Mouse (Mus musculus) kidney, embryonic 15.5 days (tissue): Measurements from ENCODE around the gene Kctd3. TPM values are rescaled to one million over a fixed set of nuclear protein-coding genes. Genes with fewer than 3 reads are reported as not detected.
"Not testable (repeated sequence)": the region's sequence is repeated elsewhere in the genome, so short reads cannot be mapped to it uniquely, and the experiment has no call there.

Experiments used
- ATAC-seq: fragments of 200-750 bp; cut with Nextera tagmentation; replicated peaks from 2 replicates; pipeline ENCODE4 v1.8.0; 2017; ENCODE audit warnings: moderate TSS enrichment; ENCODE audit not compliant: low FRiP score
- H3K27ac ChIP-seq: fragments of 300-500 bp; sonication (generic); 2 replicates; pipeline ENCODE4 v1.5.1; 2015; ENCODE audit warnings: mild to moderate bottlenecking, inconsistent platforms
- H3K27me3 ChIP-seq: fragments of 300-500 bp; sonication (generic); 2 replicates; pipeline ENCODE4 v1.6.1; 2015; ENCODE audit warnings: inconsistent platforms
- H3K36me3 ChIP-seq: fragments of 300-500 bp; sonication (generic); 2 replicates; pipeline ENCODE4 v1.6.1; 2015; ENCODE audit warnings: inconsistent platforms
- H3K4me1 ChIP-seq: fragments of 300-500 bp; sonication (generic); 2 replicates; pipeline ENCODE4 v1.6.1; 2015; ENCODE audit warnings: inconsistent platforms
- H3K4me2 ChIP-seq: fragments of 300-500 bp; sonication (generic); 2 replicates; pipeline ENCODE4 v1.6.1; 2015; ENCODE audit warnings: moderate library complexity, mild to moderate bottlenecking, inconsistent platforms
- H3K4me3 ChIP-seq: fragments of 300-500 bp; sonication (generic); replicated peaks from 2 replicates; pipeline ENCODE4 v1.5.1; 2015; ENCODE audit warnings: mild to moderate bottlenecking, inconsistent platforms
- H3K9ac ChIP-seq: fragments of 300-500 bp; sonication (generic); 2 replicates; pipeline ENCODE4 v1.6.1; 2015; ENCODE audit warnings: mild to moderate bottlenecking, inconsistent platforms
- H3K9me3 ChIP-seq: fragments of 300-500 bp; sonication (generic); replicated peaks from 2 replicates; pipeline ENCODE4 v1.6.1; 2016; ENCODE audit warnings: inconsistent platforms
- WGBS: fragments of 180-500 bp; shearing (Covaris S2); methylation state at CpG from one replicate; pipeline ENCODE4 v1.1.7; 2015; ENCODE audit warnings: mixed read lengths; 5-methylcytosine and 5-hydroxymethylcytosine counted together
- polyA plus RNA-seq: library from polyadenylated mRNA; unstranded; fragments of >200 nt; fragmentation: Nextera tagmentation; extraction: Ambion mirVana; gene quantifications from 2 replicates; pipeline ENCODE4 v1.2.1, GENCODE M21; 2015

Gene Kctd3
- polyA plus RNA-seq, 1 experiment from 2014 or later: 29.0 TPM

DNA sequence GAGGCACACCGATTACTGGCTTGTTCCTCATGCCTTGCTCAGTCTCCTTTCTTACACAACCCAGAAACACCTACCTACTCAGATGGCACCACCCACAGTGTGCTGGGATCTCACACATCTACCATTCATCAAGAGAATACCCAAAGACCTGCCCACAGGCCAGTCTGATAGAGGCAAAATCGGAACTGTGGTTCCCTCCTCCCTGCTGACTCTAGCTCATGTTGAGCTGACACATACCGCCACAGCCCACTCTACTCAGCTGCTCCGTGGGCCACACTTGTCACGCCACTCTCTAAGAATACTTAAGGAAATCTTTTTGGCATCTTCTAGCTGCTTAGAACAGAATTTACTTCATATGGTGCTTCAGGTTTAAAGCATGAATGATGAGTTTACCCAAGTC lies 31.7 kb upstream of the Kctd3 start:
- H3K4me1 ChIP-seq: no peaks in the 10 kb centered on the region
- no peak overlapping the region for H3K4me3 ChIP-seq
- WGBS: 94% methylated on average over 5 of the region's 5 CpGs
- H3K9me3 ChIP-seq: no peaks in the 10 kb centered on the region
- no peaks in the 10 kb centered on the region for H3K36me3 ChIP-seq
- H3K27me3 ChIP-seq: no peaks in the 10 kb centered on the region
- no peak overlapping the region for H3K4me2 ChIP-seq
- ATAC-seq: no peak
- H3K9ac ChIP-seq: no peak overlapping the region
- H3K27ac ChIP-seq: no peak overlapping the region

DNA sequence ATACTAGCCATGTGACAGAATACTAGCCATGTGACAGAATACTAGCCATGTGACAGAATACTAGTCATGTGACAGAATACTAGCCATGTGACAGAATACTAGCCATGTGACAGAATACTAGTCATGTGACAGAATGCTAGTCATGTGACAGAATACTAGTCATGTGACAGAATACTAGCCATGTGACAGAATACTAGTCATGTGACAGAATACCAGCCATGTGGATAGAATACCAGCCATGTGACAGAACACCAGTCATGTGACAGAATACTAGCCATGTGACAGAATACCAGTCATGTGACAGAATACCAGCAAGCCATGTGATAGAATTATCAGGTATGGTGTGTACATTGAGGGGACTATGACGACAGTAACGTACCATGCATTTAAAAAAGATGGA lies 25.2 kb upstream of the Kctd3 start:
- not testable (repeated sequence) for H3K27me3 ChIP-seq, H3K4me1 ChIP-seq, H3K27ac ChIP-seq, H3K9me3 ChIP-seq, H3K4me2 ChIP-seq, H3K9ac ChIP-seq, ATAC-seq, H3K36me3 ChIP-seq, H3K4me3 ChIP-seq
- 97% methylated on average over 2 of the region's 2 CpGs for WGBS

GRCm38 (mm10) chr1:189030975-189031374 lies 23.3 kb upstream of the Kctd3 start:
- Histone ChIP-seq H3K36me3 (no peaks in the 10 kb centered on the region), H3K27me3 (no peaks in the 10 kb centered on the region), H3K4me3 (no peak overlapping the region), H3K9me3 (no peaks in the 10 kb centered on the region), H3K4me2 (no peak overlapping the region), H3K4me1 (no peaks in the 10 kb centered on the region), H3K27ac (no peak overlapping the region), H3K9ac (no peak overlapping the region)
- no peak for ATAC-seq
- WGBS: 80% methylated on average over 7 of the region's 7 CpGs

DNA sequence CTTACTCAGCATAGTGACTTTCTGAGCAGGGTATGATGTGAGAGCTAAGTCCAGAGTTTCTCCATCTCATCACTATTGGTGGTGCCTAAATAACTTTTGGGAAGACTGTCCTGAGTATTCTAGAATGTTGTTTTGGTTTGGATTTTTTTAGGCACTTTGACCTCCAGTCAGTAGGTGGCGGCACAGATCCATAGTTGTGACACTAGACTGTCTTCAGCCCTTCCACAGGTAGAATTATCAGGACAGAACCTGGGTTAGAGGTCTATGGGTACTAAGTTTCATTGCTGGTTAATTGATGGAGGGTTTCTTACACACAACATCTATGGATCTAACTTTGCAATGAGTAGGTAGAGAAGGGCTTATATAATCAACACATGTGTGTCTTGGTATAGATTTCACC lies 20.6 kb upstream of the Kctd3 start:
- WGBS: 47% methylated on average over 1 of the region's 1 CpGs
- Histone ChIP-seq H3K4me3 (no peak overlapping the region), H3K4me2 (no peak overlapping the region), H3K36me3 (no peaks in the 10 kb centered on the region), H3K27ac (no peak overlapping the region), H3K9ac (no peak overlapping the region), H3K27me3 (no peaks in the 10 kb centered on the region), H3K4me1 (no peaks in the 10 kb centered on the region), H3K9me3 (no peaks in the 10 kb centered on the region)
- no peak for ATAC-seq

- 52% methylated on average over 8 of the region's 8 CpGs for WGBS
- Histone ChIP-seq H3K4me2 (peak overlapping the region; percentile 17; the same call in 1 of the 2 replicates), H3K9me3 (no peaks in the 10 kb centered on the region), H3K36me3 (no peaks in the 10 kb centered on the region), H3K27ac (no peak overlapping the region), H3K4me1 (no peaks in the 10 kb centered on the region), H3K4me3 (no peak overlapping the region), H3K9ac (no peak overlapping the region), H3K27me3 (no peaks in the 10 kb centered on the region)
- no peak for ATAC-seq
Observed at GRCm38 (mm10) chr1:189026885-189027284, 19.2 kb upstream of the Kctd3 start.

GRCm38 (mm10) chr1:189023701-189024080 lies 16.1 kb upstream of the Kctd3 start:
- WGBS: 77% methylated on average over 1 of the region's 1 CpGs
- Histone ChIP-seq H3K27me3 (no peaks in the 10 kb centered on the region), H3K27ac (no peak overlapping the region), H3K36me3 (no peaks in the 10 kb centered on the region), H3K9ac (no peak overlapping the region), H3K4me1 (no peaks in the 10 kb centered on the region), H3K9me3 (no peaks in the 10 kb centered on the region), H3K4me3 (no peak overlapping the region), H3K4me2 (no peak overlapping the region)
- no peak for ATAC-seq

DNA sequence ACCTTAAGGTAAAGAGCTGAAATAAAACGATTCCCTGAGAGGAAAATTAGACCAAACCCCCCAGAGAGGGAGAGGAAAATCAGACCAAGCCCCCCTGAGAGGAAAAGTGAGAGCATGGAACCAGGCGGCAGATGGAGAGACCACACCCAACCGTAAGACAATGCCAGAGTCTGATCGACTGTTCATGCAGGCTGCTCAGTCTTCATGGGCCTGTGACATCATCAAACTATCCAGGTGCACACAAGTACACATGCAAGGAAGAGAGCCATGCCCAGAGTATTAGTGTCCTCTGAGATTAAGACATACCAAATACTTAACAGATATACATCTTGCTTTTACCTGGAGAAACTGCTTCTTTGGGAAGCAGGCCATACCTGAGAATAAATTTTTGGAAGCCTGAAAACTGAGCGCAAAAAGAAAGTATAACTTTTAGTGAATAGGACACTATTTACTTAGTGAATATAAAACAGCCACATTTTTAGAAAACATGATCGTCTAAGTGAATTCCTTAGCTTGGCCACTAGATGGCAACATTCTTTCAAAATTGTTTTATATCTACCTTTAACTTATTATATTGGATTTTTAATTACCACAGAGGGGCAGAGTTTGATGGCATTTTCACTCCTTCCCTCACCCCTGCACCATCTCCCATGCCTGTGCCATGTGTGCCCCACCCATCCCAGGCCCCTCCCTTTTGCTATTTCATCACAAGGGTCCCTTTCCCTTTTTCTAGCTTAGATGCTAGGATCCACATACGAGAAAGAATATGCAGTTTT lies 15.5 kb upstream of the Kctd3 start:
- H3K4me3 ChIP-seq: no peak overlapping the region
- no peaks in the 10 kb centered on the region for H3K9me3 ChIP-seq
- peak; percentile 52; the same call in 1 of the 2 replicates for ATAC-seq

DNA sequence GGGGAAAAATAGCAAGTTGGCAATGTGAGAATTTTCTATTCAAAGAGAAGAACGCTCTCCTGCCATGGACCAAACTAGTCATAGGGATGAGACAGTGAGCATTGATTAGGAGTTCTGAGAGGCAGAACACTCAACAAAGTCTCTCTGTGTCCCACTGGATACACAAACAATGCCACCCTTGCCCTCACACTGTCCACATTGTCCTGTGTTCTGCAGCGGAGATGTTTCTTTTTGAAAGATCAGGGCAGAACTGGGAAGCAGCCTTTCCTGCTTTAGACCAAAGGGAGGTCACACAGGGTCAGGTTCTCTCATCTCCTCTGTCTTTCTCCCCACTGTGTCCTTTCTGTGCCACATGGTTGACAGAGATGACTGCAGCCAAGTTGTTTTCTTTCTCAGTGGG lies 7.7 kb upstream of the Kctd3 start:
- Histone ChIP-seq H3K9ac (no peak overlapping the region), H3K4me1 (peaks cover 17% of the 10 kb centered on the region), H3K36me3 (no peaks in the 10 kb centered on the region), H3K4me3 (no peak overlapping the region), H3K27me3 (0 out of 2 replicates have a peak, but pooled peaks cover 3% of the 10 kb centered on the region), H3K4me2 (no peak overlapping the region), H3K27ac (no peak overlapping the region), H3K9me3 (no peaks in the 10 kb centered on the region)
- ATAC-seq: no peak
- WGBS: 79% methylated on average over 2 of the region's 2 CpGs

More for the DNA sequence above, 15.5 kb upstream of the Kctd3 start:
- Histone ChIP-seq H3K27ac (no peak overlapping the region), H3K36me3 (no peaks in the 10 kb centered on the region), H3K9ac (no peak overlapping the region), H3K27me3 (no peaks in the 10 kb centered on the region), H3K4me2 (no peak overlapping the region), H3K4me1 (no peaks in the 10 kb centered on the region)
- WGBS: 49% methylated on average over 7 of the region's 7 CpGs

DNA sequence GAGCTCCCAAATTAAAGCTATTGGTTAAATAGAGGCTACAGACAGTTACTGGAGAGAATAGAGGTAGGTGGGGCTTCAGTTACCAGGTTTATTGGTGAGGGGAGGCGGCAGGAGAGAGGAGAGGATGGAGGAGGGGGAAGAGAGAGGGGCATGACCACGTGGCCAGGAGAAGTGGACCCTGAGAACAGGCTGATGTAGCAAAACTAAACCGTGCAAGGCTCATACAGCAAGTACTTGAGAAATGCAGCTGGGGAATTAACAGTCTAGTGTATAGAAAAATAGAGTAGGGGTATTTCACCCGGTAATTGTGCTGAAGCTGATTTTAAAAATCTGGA lies 5.9 kb upstream of the Kctd3 start:
- H3K9me3 ChIP-seq: no peaks in the 10 kb centered on the region
- H3K4me3 ChIP-seq: peak overlapping the region; percentile 5; the same call in 1 of the 2 replicates
- H3K9ac ChIP-seq: no peak overlapping the region
- peaks cover 17% of the 10 kb centered on the region for H3K4me1 ChIP-seq
- H3K27ac ChIP-seq: no peak overlapping the region
- 0 out of 2 replicates have a peak, but pooled peaks cover 3% of the 10 kb centered on the region for H3K27me3 ChIP-seq
- peak overlapping the region; percentile 51 for H3K4me2 ChIP-seq
- peak; percentile 47; the same call in 1 of the 2 replicates for ATAC-seq
- no peaks in the 10 kb centered on the region for H3K36me3 ChIP-seq
- WGBS: 5% methylated on average over 4 of the region's 4 CpGs

DNA sequence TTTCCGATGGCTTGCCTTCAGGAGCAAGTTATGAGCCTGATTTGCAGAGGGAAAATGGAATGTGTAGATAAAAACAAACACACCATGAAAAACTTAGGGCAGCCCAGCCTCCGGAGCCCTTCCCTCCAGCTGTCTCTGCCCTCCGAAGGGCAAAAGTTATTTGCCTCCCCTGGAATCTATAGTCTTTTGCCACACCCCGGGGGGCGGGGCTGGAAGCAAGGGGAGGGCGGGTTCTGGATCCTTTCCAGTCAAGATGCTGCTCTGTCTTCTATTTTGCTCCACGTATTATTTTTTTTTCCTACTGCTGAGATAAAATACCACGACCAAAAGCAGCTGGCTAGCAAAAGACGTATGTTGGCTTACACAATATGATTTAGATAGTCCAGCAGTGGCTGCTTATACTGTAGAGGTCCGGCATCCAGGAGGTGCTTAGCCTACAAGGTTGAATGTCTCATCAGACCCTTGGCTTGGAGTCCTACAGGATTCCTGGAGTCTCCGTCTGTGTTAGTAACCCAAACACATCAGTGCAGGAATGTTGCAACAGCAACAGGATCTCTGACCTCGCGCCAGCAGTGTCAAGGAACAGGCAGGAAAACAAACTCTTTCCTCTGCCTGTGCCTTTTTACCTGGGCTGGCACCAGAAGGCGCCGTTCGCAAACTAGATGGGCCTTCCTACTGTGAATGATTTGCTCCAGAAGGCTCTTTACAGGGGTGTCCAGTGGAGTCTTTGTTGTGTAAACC lies 5.4 kb upstream of the Kctd3 start:
- no peak overlapping the region for H3K27ac ChIP-seq
- H3K4me1 ChIP-seq: peaks cover 19% of the 10 kb centered on the region
- H3K9me3 ChIP-seq: no peaks in the 10 kb centered on the region
- no peaks in the 10 kb centered on the region for H3K36me3 ChIP-seq
- peak overlapping the region; percentile 5; the same call in 1 of the 2 replicates for H3K4me3 ChIP-seq
- WGBS: 4% methylated on average over 16 of the region's 16 CpGs
- H3K9ac ChIP-seq: no peak overlapping the region
- ATAC-seq: peak; percentile 38
- H3K27me3 ChIP-seq: 0 out of 2 replicates have a peak, but pooled peaks cover 3% of the 10 kb centered on the region
- H3K4me2 ChIP-seq: peak overlapping the region; percentile 51

DNA sequence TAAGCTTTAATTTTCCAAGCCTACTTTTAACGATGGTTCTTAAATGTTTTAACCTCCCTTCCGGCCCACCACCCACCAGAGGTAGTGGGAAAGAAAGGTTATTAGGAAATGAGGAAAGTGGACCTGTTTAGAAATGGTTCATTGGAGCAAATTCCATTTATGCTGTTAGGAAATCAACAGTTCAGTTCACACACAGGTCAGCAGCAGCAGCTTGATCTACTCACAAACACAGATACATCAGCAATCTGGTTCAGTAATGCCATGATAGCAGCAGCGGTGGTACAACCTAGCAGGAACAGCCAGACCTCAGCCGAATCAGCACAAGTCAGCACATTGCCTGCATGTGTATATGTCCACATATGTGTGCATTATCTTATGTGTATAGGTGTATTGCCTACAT lies 3.0 kb upstream of the Kctd3 start:
- ATAC-seq: no peak

DNA sequence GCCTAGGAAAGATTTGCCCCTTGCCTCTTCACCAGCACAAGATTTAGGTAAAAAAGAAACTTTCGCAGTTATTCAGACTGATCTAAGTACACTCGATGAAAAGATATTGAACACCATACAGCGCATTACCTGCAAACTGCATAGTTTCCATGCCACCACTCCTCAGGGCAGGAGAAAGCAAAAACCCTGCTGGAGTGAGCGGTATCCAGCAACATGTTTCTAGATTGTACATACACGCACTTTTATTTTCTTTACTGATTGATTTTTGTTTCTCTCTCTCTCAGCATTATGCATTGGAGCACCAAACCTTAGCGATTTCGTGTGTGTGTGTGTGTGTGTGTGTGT lies 311 bp upstream of the Kctd3 start:
- 45% methylated on average over 7 of the region's 7 CpGs for WGBS
- Histone ChIP-seq H3K27ac (no peak overlapping the region), H3K27me3 (no peaks in the 10 kb centered on the region), H3K4me3 (peak overlapping the region; percentile 81), H3K9me3 (no peaks in the 10 kb centered on the region), H3K9ac (no peak overlapping the region), H3K36me3 (peaks cover 4% of the 10 kb centered on the region; the same call in 1 of the 2 replicates), H3K4me2 (peak overlapping the region; percentile 92), H3K4me1 (peaks cover 25% of the 10 kb centered on the region)
- ATAC-seq: peak; percentile 61

More for the DNA sequence above, 3.0 kb upstream of the Kctd3 start:
- H3K4me2 ChIP-seq: no peak overlapping the region
- H3K9me3 ChIP-seq: no peaks in the 10 kb centered on the region
- H3K27me3 ChIP-seq: 0 out of 2 replicates have a peak, but pooled peaks cover 3% of the 10 kb centered on the region
- peaks cover 35% of the 10 kb centered on the region for H3K4me1 ChIP-seq
- H3K9ac ChIP-seq: no peak overlapping the region
- no peaks in the 10 kb centered on the region; the same call in 1 of the 2 replicates for H3K36me3 ChIP-seq
- H3K4me3 ChIP-seq: no peak overlapping the region
- WGBS: 81% methylated on average over 4 of the region's 4 CpGs
- no peak overlapping the region for H3K27ac ChIP-seq
